Mouse (Mus musculus) liver, postnatal 0 days (tissue): ENCODE results near the gene Pdia2. TPM values are rescaled to one million over a fixed set of nuclear protein-coding genes. Genes with fewer than 3 reads are reported as not detected.

ENCODE experiments used
- ATAC-seq: fragments of 200-750 bp; cut with Nextera tagmentation; 2 replicates; pipeline ENCODE4 v1.8.0; 2017; ENCODE audit warnings: mild to moderate bottlenecking, moderate library complexity
- DNase-seq: peaks from one replicate; pipeline ENCODE4 v3.0.0-alpha.2; 2016
- H3K27ac ChIP-seq: fragments of 300-500 bp; sonication (generic); 2 replicates; pipeline ENCODE4 v1.5.1; 2014; ENCODE audit warnings: antibody characterized with exemption, moderate library complexity, mild to moderate bottlenecking, low read depth
- H3K27me3 ChIP-seq: fragments of 300-500 bp; sonication (generic); 2 replicates; pipeline ENCODE4 v1.6.1; 2014; ENCODE audit warnings: low read length, control low read depth, mixed read lengths; ENCODE audit not compliant: insufficient read depth
- H3K36me3 ChIP-seq: fragments of 300-500 bp; sonication (generic); replicated peaks from 2 replicates; pipeline ENCODE4 v1.6.1; 2014; ENCODE audit warnings: mild to moderate bottlenecking, control low read depth, low read length, moderate library complexity, mixed read lengths; ENCODE audit not compliant: insufficient read depth
- H3K4me1 ChIP-seq: fragments of 300-500 bp; sonication (generic); 2 replicates; pipeline ENCODE4 v1.6.1; 2014; ENCODE audit warnings: antibody characterized with exemption, mild to moderate bottlenecking, control low read depth; ENCODE audit not compliant: insufficient read depth
- H3K4me2 ChIP-seq: fragments of 300-500 bp; sonication (generic); 2 replicates; pipeline ENCODE4 v1.6.1; 2014; ENCODE audit warnings: low read depth, mild to moderate bottlenecking, low read length, moderate library complexity, mixed read lengths
- H3K4me3 ChIP-seq: fragments of 300-500 bp; sonication (generic); 2 replicates; pipeline ENCODE4 v1.5.1; 2014; ENCODE audit warnings: low read depth, low read length
- H3K9ac ChIP-seq: fragments of 300-500 bp; sonication (generic); replicated peaks from 2 replicates; pipeline ENCODE4 v1.6.1; 2014; ENCODE audit warnings: mild to moderate bottlenecking, moderate library complexity
- H3K9me3 ChIP-seq: fragments of 300-500 bp; sonication (generic); 2 replicates; pipeline ENCODE4 v1.6.1; 2016; ENCODE audit warnings: mild to moderate bottlenecking, control low read depth, low read length, mixed read lengths
- CTCF ChIP-seq: sonication (generic); IDR thresholded peaks from 2 replicates; pipeline ENCODE4 v1.5.1; 2016; ENCODE audit warnings: antibody characterized with exemption, low read depth
- EP300 ChIP-seq: IDR thresholded peaks from 2 replicates; pipeline ENCODE4 v1.6.1; 2016; ENCODE audit warnings: antibody characterized with exemption, low read depth, mild to moderate bottlenecking
- WGBS: fragments of 180-500 bp; shearing (Covaris S2); extraction: QIAGEN DNeasy Blood & Tissue Kit; methylation state at CpG from one replicate; pipeline ENCODE4 v1.1.7; 2014; ENCODE audit not compliant: insufficient replicate concordance; 5-methylcytosine and 5-hydroxymethylcytosine counted together
- polyA plus RNA-seq: library from polyadenylated mRNA; unstranded; fragments of >200 nt; fragmentation: Nextera tagmentation; extraction: Ambion mirVana; gene quantifications from 2 replicates; pipeline ENCODE4 v1.2.1, GENCODE M21; 2015

The Pdia2 gene
- 18.8 and 20.5 TPM in 2 replicates for polyA plus RNA-seq

- H3K4me3 ChIP-seq, result peak within 1 kb of the TSS; percentile 30
- H3K4me2 ChIP-seq, result peak within 1 kb of the TSS; percentile 86
- peak within 1 kb of the TSS; percentile 38 for H3K9ac ChIP-seq
- H3K36me3 ChIP-seq, result peaks cover 19% of the 10 kb centered on the region
- 52% methylated on average over 4 of the region's 4 CpGs for WGBS
- DNase-seq, result peak; percentile 52
- H3K27me3 ChIP-seq, result peaks cover 40% of the 10 kb centered on the region
- TF ChIP-seq EP300 (peak; percentile 76), CTCF (no peak)
- ATAC-seq, result peak; percentile 69
- 0 out of 2 replicates have a peak within 1 kb of the TSS, but pooled peaks have one; percentile 16 for H3K27ac ChIP-seq
- H3K9me3 ChIP-seq, result no peaks in the 10 kb centered on the region
- peaks cover 26% of the 10 kb centered on the region for H3K4me1 ChIP-seq
Observed at GRCm38 (mm10) chr17:26198892-26199291, at the start of gene Pdia2. Gene Pdia2, minus strand, starts transcription at chr17:26199087.

GRCm38 (mm10) chr17:26244101-26244841, 45.4 kb upstream of the Pdia2 start, which contains the start of gene Fam234a:
Gene Fam234a, minus strand, starts transcription at chr17:26244242.
- Histone ChIP-seq H3K4me1 (peaks cover 13% of the 10 kb centered on the region), H3K4me2 (peak within 1 kb of the TSS; percentile 75), H3K4me3 (peak within 1 kb of the TSS; percentile 68), H3K36me3 (no peaks in the 10 kb centered on the region), H3K27me3 (no peaks in the 10 kb centered on the region), H3K27ac (peak within 1 kb of the TSS; percentile 75), H3K9me3 (no peaks in the 10 kb centered on the region), H3K9ac (peak within 1 kb of the TSS; percentile 53)
- ATAC-seq (peak; percentile 95), DNase-seq (peak; percentile 96)
- no peak for TF ChIP-seq EP300
- peak; percentile 24; the same call in 1 of the 2 replicates for TF ChIP-seq CTCF
- WGBS, result 7% methylated on average over 24 of the region's 33 CpGs

DNA sequence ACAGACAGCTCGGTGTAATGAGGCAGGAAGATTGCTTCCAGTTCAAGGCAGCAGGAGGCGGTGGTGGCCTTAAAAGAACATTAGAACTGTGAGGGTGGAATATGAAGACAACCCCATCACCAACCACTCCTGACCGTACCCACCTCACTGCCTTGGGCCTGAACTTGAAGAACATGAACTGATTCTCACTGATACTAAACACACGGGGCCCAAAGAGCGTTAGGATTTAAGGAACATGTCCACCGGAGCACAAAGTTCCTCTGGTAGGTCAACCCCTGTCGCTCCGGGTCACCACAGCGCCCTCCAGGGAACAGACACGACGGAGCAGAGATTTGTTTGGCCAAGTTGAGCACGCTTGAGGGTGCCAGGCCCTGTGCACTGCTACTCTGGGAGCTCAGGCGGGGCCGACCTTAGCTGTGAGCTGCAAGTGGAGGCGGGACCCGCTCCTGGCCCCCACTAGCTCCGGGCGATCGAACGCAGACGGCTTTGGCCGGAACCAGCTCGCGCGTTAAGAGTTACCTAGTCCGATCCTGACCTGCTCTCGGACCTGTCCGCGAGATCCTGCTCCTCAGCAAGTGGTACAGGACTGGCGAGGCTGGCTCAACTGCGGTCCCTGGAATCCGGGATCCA, 44.7 kb upstream of the Pdia2 start:
- DNase-seq (peak; percentile 76), ATAC-seq (peak; percentile 78)
- 1% methylated on average over 32 of the region's 32 CpGs for WGBS
- peak overlapping the region; percentile 68 for H3K4me3 ChIP-seq
- H3K27me3 ChIP-seq, result no peaks in the 10 kb centered on the region
- no peaks in the 10 kb centered on the region for H3K9me3 ChIP-seq
- H3K27ac ChIP-seq, result peak overlapping the region; percentile 75
- peak overlapping the region; percentile 75 for H3K4me2 ChIP-seq
- H3K4me1 ChIP-seq, result peaks cover 13% of the 10 kb centered on the region
- peak overlapping the region; percentile 53 for H3K9ac ChIP-seq
- no peaks in the 10 kb centered on the region for H3K36me3 ChIP-seq
- TF ChIP-seq CTCF (peak; percentile 55; the same call in 1 of the 2 replicates), EP300 (no peak)

- Histone ChIP-seq H3K4me2 (no peak overlapping the region), H3K9me3 (no peaks in the 10 kb centered on the region), H3K4me1 (peaks cover 13% of the 10 kb centered on the region), H3K27me3 (no peaks in the 10 kb centered on the region), H3K9ac (no peak overlapping the region), H3K4me3 (no peak overlapping the region), H3K36me3 (no peaks in the 10 kb centered on the region), H3K27ac (no peak overlapping the region)
- WGBS, result 70% methylated on average over 6 of the region's 6 CpGs
- TF ChIP-seq CTCF (no peak), EP300 (no peak)
- DNase-seq, result no peak
- no peak for ATAC-seq
Observed at GRCm38 (mm10) chr17:26240990-26241389, 42.1 kb upstream of the Pdia2 start.

- 41% methylated on average over 6 of the region's 6 CpGs for WGBS
- TF ChIP-seq CTCF (no peak), EP300 (no peak)
- no peak for DNase-seq
- no peak overlapping the region for H3K4me2 ChIP-seq
- no peaks in the 10 kb centered on the region for H3K27me3 ChIP-seq
- ATAC-seq, result no peak
- H3K36me3 ChIP-seq, result no peaks in the 10 kb centered on the region
- H3K9ac ChIP-seq, result no peak overlapping the region
- no peak overlapping the region for H3K27ac ChIP-seq
- H3K9me3 ChIP-seq, result no peaks in the 10 kb centered on the region
- peaks cover 17% of the 10 kb centered on the region for H3K4me1 ChIP-seq
- no peak overlapping the region for H3K4me3 ChIP-seq
Observed at GRCm38 (mm10) chr17:26240120-26240790, 41.4 kb upstream of the Pdia2 start.

GRCm38 (mm10) chr17:26239551-26239950, 40.7 kb upstream of the Pdia2 start:
- no peak overlapping the region for H3K4me3 ChIP-seq
- H3K4me2 ChIP-seq, result no peak overlapping the region
- no peaks in the 10 kb centered on the region for H3K36me3 ChIP-seq
- no peak overlapping the region for H3K9ac ChIP-seq
- ATAC-seq, result no peak
- no peaks in the 10 kb centered on the region for H3K9me3 ChIP-seq
- 57% methylated on average over 2 of the region's 2 CpGs for WGBS
- TF ChIP-seq CTCF (no peak), EP300 (no peak)
- H3K4me1 ChIP-seq, result peaks cover 18% of the 10 kb centered on the region
- no peak for DNase-seq
- no peaks in the 10 kb centered on the region for H3K27me3 ChIP-seq
- H3K27ac ChIP-seq, result no peak overlapping the region
